Mouse (Mus musculus): ENCODE results near the gene Pitpnm3. TPM values are rescaled to one million over a fixed set of nuclear protein-coding genes. Genes with fewer than 3 reads are reported as not detected.

Pitpnm3 gene
- total RNA-seq, 2 experiments from 2014 or later: not detected

DNA sequence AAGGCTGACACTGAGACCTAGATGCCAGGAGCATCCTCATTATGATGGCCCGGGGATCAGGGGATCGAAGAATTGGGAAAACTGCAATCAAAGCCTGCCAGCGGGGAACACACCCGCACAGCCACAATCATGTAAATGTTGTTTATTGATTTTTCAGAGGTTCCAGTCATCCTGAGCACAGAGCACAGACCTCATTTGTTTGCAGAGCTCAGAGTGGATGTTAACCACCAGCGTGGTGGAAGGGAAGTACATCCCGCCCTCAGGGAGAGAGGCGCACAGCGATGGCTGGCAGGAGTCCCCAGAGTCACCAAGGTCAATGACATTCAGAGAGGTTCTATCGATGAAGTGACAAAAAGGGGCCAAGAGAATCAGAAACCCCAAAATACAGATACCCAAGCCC lies 107.7 kb downstream of the Pitpnm3 start:
- ATAC-seq (replicated peaks; ENCODE audit: low FRiP score, poor library complexity, severe bottlenecking): no peak

DNA sequence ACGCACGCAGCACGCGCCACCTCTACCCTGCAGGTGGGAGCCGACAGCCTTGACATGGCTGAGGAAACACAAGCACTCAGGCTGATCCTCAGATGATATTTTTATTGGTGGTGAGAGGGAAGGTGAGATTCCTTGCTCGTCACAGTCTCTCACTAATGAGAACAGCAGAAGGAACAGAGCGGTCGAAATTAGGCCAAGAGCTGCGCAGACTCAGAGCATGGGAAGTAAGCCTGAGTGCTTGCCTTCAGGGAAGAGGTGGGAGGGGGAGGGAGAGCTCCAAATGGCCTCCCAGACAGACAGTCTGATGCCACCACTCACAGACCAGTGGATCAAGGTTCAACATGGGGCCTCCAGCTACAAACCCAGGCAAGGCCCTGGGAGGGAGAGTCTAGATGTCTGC lies 109.1 kb downstream of the Pitpnm3 start:
- ATAC-seq (replicated peaks; ENCODE audit: low FRiP score, poor library complexity, severe bottlenecking): no peak

DNA sequence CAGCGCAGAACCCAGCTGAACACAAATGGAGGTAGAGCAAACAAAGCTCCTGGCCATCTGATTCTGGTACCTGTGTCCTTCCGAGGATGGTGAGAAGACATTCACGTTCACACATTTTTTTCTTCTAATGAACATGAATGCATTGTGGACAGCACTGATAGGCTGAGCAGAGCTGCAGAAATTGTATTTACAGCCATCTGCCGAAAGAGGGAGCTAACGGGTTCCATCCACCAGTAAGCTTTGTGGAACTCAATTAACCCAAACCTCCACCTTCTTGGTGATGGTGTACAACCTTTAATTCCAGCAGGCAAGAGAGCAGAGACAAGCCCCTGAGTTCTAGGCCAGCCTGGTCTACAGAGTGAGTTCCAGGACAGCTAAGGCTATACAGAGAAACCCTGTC lies 109.7 kb downstream of the Pitpnm3 start:
- ATAC-seq (replicated peaks; ENCODE audit: low FRiP score, poor library complexity, severe bottlenecking): no peak

DNA sequence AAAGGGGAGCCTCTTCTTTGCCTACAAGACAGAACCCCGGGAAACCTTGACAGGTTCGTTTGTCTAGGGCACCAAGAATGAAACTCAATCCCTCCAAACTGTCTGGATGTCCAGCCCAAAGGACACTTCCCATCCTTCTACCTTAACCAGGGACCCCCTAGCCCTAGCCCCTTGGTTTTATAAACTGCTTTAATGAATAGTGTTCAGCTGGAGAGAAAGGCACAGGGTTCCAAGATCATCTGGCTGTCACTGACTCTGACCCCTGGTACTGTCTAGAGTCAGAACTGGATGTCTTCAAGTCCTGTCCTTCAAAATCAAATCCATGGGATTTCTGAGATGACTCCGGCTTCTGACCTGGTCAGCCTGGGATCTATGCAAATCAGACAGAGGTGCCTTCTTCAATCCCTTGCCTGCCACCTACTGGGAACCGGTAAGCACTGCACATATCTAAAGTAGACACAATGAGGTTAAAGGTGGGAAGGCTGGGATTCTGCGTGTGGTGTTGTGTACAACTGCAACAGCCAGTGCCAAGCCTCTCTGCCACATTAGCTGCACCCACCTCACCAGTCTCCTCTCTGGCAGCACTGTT lies 111.3 kb downstream of the Pitpnm3 start:
- no peak for ATAC-seq (replicated peaks; ENCODE audit: low FRiP score, poor library complexity, severe bottlenecking)

DNA sequence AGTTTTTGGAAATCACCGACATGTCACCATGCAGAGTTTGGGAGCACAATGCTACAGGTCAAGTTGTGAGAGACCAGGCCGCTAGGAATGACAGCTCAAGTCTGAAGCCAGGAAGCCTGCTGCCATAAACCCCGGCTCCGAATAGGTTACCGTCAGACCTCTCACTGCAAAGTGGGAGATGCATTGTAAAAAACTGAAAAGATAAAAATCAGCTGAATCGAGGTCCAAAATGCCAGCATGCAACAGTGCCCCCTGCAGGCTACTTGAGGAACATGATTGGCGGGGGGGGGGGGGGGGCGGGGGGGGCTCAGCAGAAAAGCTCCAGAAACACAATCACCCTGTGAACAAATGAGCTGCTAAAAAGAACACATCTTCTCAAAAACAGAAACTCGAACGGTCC lies 112.0 kb downstream of the Pitpnm3 start:
- no peak for ATAC-seq (replicated peaks; ENCODE audit: low FRiP score, poor library complexity, severe bottlenecking)

DNA sequence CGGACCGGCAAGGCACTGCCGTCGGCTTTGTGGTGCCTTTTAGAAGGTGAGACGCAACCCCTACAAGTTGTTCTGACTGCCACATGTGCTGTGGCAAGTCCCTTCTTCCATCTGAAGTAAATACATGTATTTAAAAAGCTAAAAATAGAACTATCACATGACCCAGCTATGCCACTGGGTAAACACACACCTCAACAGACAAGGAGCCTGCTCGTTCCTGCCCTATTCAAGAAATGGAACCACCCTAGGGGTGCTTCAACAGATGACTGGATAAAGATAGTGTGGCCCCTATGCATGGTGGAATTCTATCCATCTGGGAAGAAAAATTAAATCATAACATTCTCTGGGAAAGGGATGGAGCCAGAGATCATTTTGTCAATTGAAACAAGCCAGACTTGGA lies 112.8 kb downstream of the Pitpnm3 start:
- ATAC-seq (replicated peaks; ENCODE audit: low FRiP score, poor library complexity, severe bottlenecking): no peak

DNA sequence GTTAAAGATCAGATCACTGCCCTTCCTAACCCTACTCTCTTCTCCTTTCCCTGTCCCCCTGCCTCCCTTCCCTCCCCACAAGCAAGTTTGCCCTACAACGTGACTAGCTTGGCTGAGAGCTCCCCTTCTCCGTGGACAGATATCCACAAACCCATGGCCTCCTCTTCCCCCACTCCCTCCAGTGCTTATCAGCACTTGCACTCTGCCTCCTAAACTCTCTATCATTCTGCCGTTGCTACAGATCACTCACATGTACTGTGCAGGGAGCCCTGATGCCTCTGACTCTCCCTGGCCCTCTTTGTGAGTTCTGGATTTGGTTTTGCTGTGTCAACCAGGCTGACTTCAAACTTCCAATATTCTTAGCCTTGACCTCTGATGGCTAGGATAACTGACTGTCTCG lies 114.6 kb downstream of the Pitpnm3 start:
- no peak for ATAC-seq (replicated peaks; ENCODE audit: low FRiP score, poor library complexity, severe bottlenecking)

DNA sequence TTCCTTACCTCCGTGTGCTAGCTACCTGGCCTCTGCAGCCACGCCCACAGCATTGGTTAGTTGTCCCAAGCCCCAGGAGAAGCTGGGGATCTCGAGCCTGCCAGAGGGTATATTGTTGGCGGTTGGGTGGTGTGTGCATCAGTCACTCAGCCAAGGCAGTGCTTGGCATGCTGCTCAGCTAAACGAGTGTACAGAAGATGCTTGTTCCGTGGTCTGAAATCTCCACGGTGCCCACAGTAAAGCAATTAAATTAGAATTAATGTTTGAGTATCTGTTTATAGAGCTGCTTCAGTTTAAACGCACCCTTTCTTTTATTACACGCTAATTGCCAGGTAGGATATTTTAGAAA lies 118.4 kb downstream of the Pitpnm3 start:
- no peak for ATAC-seq (replicated peaks; ENCODE audit: low FRiP score, poor library complexity, severe bottlenecking)

DNA sequence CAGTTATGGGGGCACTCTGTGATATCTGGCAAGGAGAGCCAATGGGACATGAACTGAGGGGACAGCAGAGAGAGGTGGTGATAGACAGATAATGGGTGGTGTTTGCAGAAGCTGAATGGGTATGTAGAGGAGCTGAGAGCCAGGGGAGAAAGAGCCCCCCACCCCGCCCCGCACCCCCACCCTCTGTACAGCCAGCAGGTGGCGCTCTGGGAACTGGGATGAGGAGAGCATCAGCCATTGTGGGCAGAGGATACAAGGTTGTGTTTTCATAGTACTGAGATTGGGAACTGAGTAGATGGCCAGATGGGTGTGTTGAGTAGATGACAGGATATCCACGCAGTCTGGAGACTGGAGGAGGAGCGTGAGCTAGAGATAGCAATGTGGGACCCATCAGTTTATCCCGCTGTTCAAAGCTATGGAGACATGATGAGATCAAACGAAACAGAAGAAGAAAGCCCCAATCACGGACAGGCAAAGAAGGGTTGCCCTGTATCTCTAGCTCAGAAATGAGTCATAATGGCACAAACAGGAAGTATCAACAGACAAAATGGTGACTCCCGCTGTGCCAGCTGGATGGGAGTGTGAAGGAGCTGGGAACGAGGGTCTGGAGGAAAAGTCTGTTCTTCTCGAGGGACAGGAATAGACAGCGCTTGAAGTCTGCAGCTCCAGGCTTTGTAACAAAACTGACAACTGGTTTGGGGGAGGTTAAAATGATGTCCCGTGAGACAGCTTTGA lies 118.9 kb downstream of the Pitpnm3 start:
- ATAC-seq (replicated peaks; ENCODE audit: low FRiP score, poor library complexity, severe bottlenecking): no peak

DNA sequence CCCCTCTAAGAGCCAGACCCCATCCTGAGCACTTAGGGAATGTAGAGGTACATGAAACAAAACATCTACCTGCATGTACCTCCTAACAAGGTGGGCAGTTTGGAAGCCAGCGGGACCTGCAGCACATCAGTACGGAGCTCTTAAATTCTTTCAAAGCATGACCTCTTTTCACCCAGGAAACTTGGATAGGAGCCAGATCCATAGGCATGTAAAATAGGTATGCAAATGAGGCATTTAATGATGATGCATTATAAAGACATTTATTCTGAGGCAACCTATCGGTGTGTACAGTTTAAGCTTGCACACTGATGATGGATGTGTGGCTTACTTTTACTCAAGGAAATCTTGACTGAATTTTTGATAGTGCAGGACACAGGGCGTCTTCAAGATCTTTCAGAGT lies 120.9 kb downstream of the Pitpnm3 start:
- no peak for ATAC-seq (replicated peaks; ENCODE audit: low FRiP score, poor library complexity, severe bottlenecking)

DNA sequence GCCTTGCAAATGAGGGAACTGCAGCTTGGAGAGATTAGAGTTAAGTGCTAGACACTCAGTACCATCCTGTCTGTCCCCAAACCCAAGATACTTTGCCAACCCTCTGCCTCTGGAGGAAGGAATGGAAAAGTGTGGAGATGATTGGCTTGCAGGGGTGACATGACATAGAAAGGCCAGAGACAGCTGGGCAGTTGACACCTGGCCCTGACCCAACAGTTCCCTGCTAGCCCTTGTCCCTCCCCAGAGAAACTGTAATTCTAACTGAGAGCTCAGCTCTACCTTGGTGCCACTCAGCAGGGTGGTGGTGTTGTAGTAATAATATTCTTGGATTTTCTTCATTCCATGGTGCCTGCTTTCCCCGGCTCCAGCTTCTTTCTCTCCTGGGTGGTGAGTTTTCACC lies 123.6 kb downstream of the Pitpnm3 start:
- no peak for ATAC-seq (replicated peaks; ENCODE audit: low FRiP score, poor library complexity, severe bottlenecking)

DNA sequence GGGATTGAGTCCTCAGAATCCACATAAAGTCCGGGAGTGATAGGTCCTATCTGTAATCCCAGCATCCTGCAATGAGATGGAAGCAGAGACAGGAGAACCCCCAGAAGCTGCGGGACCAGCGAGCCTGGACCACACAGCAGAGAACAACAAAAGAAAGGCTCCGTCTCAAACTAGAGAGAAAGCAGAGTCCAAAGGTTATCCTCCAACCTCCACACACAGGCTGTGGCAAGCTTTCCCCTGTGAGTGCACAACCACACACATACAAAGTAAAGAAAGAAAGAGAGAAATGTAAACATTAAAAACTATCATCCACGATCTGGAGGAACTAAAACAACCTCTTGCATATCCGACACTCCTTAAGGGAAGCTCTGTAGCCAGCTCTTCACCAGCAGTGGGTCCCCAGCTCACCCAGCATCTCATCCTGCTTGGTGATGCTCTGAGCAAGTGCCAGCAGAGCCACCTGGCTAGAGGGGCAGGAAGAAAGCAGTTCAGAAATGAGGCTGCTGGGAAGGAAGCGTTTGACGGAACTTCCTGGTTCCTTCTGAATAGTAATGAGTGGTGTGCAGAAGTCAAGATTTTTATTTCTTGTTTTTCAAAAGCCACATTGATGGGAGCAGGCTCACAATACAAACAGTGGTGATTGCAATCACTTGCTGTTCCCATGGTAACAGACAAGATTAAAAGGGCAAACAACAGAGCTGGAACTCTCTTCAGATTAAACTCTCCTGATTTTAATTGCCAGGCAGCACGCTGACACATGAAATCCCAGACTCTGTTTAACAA lies 124.4 kb downstream of the Pitpnm3 start:
- no peak for ATAC-seq (replicated peaks; ENCODE audit: low FRiP score, poor library complexity, severe bottlenecking)

DNA sequence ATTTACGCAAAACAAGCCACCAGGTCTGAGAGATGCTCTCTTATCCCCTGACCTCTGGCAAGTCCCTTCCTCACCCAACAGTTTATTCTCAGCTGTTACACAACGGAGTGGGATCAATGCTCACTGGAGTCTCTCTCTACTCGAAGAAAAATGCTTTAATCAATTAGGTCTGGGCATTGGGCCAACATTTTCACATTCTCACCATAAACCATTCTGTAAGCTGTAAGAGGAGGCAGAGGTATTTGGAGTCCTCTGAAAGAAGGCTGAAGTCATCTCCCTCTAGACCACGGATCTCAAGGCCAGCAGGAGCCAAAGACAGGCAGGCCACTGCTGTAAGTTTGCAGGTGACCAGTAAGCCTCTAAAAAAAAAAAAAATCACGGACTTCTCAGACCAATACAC lies 125.2 kb downstream of the Pitpnm3 start:
- no peak for ATAC-seq (replicated peaks; ENCODE audit: low FRiP score, poor library complexity, severe bottlenecking)

DNA sequence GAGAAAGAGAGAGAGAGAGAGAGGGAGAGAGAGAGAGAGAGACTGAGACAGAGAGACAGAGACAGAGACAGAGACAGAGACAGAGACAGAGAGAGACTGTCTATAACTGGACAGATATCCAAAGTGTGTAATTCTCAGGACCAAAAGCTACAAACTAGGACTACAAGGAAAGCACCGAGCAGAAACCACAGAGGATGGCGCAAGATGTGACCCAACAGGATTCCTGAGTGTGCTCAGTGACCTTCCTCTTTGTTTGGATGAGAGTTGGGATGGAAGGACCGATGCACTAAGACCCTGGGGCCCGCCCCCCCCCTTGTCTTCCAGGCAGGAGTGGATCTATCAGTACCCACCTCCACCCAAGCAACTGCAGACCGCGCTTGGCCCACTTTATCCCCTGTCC lies 130.0 kb downstream of the Pitpnm3 start:
- ATAC-seq (replicated peaks; ENCODE audit: low FRiP score, poor library complexity, severe bottlenecking): no peak

DNA sequence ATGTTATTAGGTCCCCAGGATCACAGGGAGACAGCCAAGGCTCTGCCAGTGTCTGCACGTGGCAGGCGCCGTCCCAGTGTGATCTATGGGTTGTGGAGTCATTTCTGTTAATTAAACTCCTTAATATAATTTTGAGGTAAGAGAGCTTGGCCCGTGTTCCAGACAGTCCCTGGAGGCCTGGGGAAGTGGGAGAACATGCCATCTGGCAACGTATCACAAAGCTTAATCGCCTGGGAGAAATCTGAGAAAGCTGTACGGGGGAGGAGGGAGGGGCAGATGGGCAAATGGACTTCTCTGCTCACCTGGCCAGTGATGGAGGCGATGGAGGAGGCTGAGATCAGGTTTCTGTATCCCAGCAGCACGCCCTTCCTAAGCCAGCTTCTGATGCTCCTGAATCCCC lies 132.4 kb downstream of the Pitpnm3 start:
- ATAC-seq (replicated peaks; ENCODE audit: low FRiP score, poor library complexity, severe bottlenecking): no peak

DNA sequence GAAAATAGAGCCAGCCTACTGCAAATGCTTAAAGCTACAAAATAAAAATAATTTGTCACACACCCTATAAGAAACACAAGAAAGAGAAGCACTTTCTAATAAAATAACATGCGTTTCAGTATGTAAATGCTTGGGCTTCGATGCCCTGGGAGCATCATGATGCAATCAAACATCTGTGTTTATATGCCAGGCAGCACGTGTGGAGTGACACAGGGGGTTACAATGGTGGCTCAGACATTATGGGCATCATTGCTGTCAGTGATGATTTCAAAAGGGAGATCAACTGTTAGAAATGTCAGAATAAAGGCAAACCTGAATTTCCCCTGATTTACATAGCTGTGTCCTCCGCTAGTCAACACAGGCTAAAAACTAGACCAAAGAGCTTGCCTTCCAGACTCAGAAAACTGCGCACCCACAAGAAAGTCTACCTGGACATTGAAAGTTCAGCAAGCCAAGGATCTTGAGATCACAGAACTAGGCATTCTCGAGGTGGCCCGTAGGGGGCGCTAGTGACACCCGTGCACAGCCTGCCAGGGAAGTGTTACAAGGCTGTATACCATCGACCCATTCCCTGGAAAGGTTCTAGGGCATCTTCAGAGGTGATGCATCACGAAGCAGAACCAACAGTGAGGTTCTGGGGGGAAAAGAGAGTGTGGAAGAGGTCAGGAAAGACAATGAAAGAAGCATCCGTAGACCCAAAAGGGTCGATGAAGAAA lies 133.3 kb downstream of the Pitpnm3 start:
- 0 out of 2 replicates have a peak, but pooled peaks have one; percentile 52 for ATAC-seq (replicated peaks; ENCODE audit: low FRiP score, poor library complexity, severe bottlenecking)

DNA sequence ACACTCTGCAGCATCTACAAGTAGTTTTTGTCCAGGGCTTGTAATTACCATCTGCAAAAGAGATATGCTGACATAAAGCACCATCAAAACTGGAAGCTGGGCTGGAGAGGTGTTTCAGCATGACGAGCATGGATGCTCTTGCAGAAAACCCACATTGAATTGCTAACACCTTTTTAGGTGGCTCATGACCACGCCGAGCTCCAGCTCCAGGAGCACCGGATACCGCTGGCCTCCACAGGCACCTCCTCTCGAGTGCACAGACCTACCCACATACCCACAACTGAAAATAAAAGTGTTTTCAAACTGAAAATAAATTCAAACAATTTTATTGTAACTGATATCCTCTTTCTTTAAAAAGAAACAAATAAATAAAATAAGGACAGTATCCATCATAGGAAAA lies 135.4 kb downstream of the Pitpnm3 start:
- ATAC-seq (replicated peaks; ENCODE audit: low FRiP score, poor library complexity, severe bottlenecking): no peak

Measured in erythroid progenitor cell, adult 5-6 weeks (primary cell).